Mouse (Mus musculus) adipocyte (in vitro differentiated cells): ENCODE measurements at regions not wholly inside any gene's neighbourhood (a gene's known extent, or its start where the extent isn't known, plus 50 kb on each side); places are given as distances from the start of the nearest gene placed in this dataset.

ENCODE experiments used
- DNase-seq: peaks from one replicate; pipeline ENCODE4 v3.0.0-alpha.2; 2016; ENCODE audit warnings: low spot score

- no peak for DNase-seq
Observed at GRCm38 (mm10) chr10:99642201-99642827, 117.1 kb downstream of the Csl start.

- peak; percentile 21 for DNase-seq
Observed at GRCm38 (mm10) chr10:99644981-99645380, 114.5 kb downstream of the Csl start.

- no peak for DNase-seq
Observed at GRCm38 (mm10) chr10:99652011-99652410, 107.4 kb downstream of the Csl start.

- DNase-seq: no peak
Observed at GRCm38 (mm10) chr10:99654284-99654683, 105.2 kb downstream of the Csl start.

- DNase-seq: no peak
Observed at GRCm38 (mm10) chr10:99676557-99677098, 82.8 kb downstream of the Csl start.

GRCm38 (mm10) chr10:99678096-99678495 is 81.4 kb downstream of the Csl start:
- DNase-seq: no peak

- no peak for DNase-seq
Observed at GRCm38 (mm10) chr10:99679813-99680212, 79.6 kb downstream of the Csl start.

GRCm38 (mm10) chr10:99681932-99682331 is 77.5 kb downstream of the Csl start:
- no peak for DNase-seq

GRCm38 (mm10) chr10:99682350-99682749 is 77.1 kb downstream of the Csl start:
- DNase-seq: no peak

- no peak for DNase-seq
Observed at GRCm38 (mm10) chr10:99683310-99683709, 76.1 kb downstream of the Csl start.

GRCm38 (mm10) chr10:99685911-99686310 is 73.5 kb downstream of the Csl start:
- no peak for DNase-seq

GRCm38 (mm10) chr10:99687011-99687410 is 72.4 kb downstream of the Csl start:
- DNase-seq: peak; percentile 18

- DNase-seq: no peak
Observed at GRCm38 (mm10) chr10:99697696-99698095, 61.8 kb downstream of the Csl start.

- DNase-seq: no peak
Observed at GRCm38 (mm10) chr10:99699498-99699897, 60.0 kb downstream of the Csl start.

- no peak for DNase-seq
Observed at GRCm38 (mm10) chr10:99700052-99700777, 59.2 kb downstream of the Csl start.
